Comparison of ENCODE assay signal across 8 mouse cellular contexts in the genomic region with DNA sequence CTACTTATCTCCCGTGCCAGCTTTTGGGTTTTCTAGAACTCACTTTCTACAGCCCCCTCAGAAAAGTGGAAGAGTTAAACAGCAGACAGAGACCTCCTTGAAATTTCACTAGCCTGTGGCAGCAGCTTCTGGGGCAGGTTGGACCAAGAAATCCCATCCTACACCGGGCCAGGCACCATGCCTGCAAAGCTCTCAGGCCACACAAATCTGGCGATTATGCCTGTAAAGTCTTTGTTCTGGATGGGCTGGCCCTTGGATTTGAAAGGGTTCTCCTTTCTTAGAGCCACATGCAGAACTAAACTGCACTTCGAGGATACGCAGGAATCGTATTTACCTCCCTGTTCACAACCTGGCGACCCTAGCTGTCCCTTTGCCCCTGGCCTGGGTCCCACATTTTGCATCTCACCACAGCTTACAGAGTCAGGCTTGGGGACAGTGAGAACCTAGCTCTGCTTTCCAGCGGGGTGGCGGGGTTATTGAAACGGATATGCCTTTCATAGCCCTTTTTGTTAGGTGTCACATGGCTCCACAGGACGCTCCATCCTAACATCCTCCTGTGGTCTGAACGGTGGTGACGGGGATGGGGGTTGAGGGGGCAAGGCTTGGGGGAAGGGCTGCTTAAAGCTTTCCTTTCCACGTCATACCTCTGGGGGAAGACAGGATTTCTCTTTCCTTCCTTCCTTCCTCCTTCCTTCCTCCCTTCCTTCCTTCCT.
DNase-seq lines count a peak whose midpoint lies in the region; ATAC-seq and TF ChIP-seq lines count a peak whose summit lies in the region.

No protein-coding gene starts in this region.

- 22% methylated on average over 14 of the region's 14 CpGs for WGBS in embryonic facial prominence, embryonic 15.5 days
- 26% methylated on average over 14 of the region's 14 CpGs for WGBS in hindbrain, embryonic 10.5 days
- 20% methylated on average over 14 of the region's 14 CpGs for WGBS in limb, embryonic 11.5 days
- 25% methylated on average over 14 of the region's 14 CpGs for WGBS in midbrain, postnatal 0 days

- H3K9me3 ChIP-seq in embryonic facial prominence, embryonic 15.5 days (replicated peaks) = no peaks in the 10 kb centered on the region
- no peaks in the 10 kb centered on the region for H3K9me3 ChIP-seq in hindbrain, embryonic 10.5 days
- no peaks in the 10 kb centered on the region for H3K9me3 ChIP-seq in limb, embryonic 11.5 days (ENCODE audit: control insufficient read depth, low read length)
- no peaks in the 10 kb centered on the region for H3K9me3 ChIP-seq in midbrain, postnatal 0 days (ENCODE audit: low read length)

- no peak overlapping the region for H3K9ac ChIP-seq in embryonic facial prominence, embryonic 15.5 days
- 0 out of 2 replicates have a peak overlapping the region, but pooled peaks have one; percentile 46 for H3K9ac ChIP-seq in limb, embryonic 11.5 days (ENCODE audit: low read length)
- no peak overlapping the region for H3K9ac ChIP-seq in midbrain, postnatal 0 days (replicated peaks; ENCODE audit: low read length, poor library complexity, severe bottlenecking)

- peak overlapping the region; percentile 68 for H3K4me2 ChIP-seq in embryonic facial prominence, embryonic 15.5 days (replicated peaks)
- H3K4me2 ChIP-seq in limb, embryonic 11.5 days (ENCODE audit: low read depth, severe bottlenecking) = peak overlapping the region; percentile 58
- peak overlapping the region; percentile 50 for H3K4me2 ChIP-seq in midbrain, postnatal 0 days (ENCODE audit: low read depth, low read length, poor library complexity, severe bottlenecking)

- no peak overlapping the region for H3K27ac ChIP-seq in embryonic facial prominence, embryonic 15.5 days (replicated peaks)
- H3K27ac ChIP-seq in hindbrain, embryonic 10.5 days = peak overlapping the region; percentile 85
- H3K27ac ChIP-seq in limb, embryonic 11.5 days (replicated peaks; ENCODE audit: low read depth, low read length) = no peak overlapping the region
- H3K27ac ChIP-seq in midbrain, postnatal 0 days (ENCODE audit: low read depth, low read length) = no peak overlapping the region

- peaks cover 6% of the 10 kb centered on the region for H3K4me1 ChIP-seq in embryonic facial prominence, embryonic 15.5 days
- peaks cover 8% of the 10 kb centered on the region for H3K4me1 ChIP-seq in hindbrain, embryonic 10.5 days (replicated peaks)
- H3K4me1 ChIP-seq in limb, embryonic 11.5 days (ENCODE audit: control insufficient read depth, insufficient read depth, low read length) = peaks cover 4% of the 10 kb centered on the region; the same call in 1 of the 2 replicates
- H3K4me1 ChIP-seq in midbrain, postnatal 0 days (ENCODE audit: insufficient read depth, low read length) = 0 out of 2 replicates have a peak, but pooled peaks cover 1% of the 10 kb centered on the region

- H3K36me3 ChIP-seq in embryonic facial prominence, embryonic 15.5 days = no peaks in the 10 kb centered on the region
- no peaks in the 10 kb centered on the region for H3K36me3 ChIP-seq in hindbrain, embryonic 10.5 days
- no peaks in the 10 kb centered on the region for H3K36me3 ChIP-seq in limb, embryonic 11.5 days (ENCODE audit: control insufficient read depth, insufficient read depth, low read length)
- no peaks in the 10 kb centered on the region for H3K36me3 ChIP-seq in midbrain, postnatal 0 days (ENCODE audit: insufficient read depth, low read length)

- no peak for TF ChIP-seq CTCF in midbrain, postnatal 0 days (IDR thresholded peaks at IDR 0.05)

- H3K27me3 ChIP-seq in embryonic facial prominence, embryonic 15.5 days = peaks cover 19% of the 10 kb centered on the region
- H3K27me3 ChIP-seq in hindbrain, embryonic 10.5 days (ENCODE audit: insufficient read depth, poor library complexity, severe bottlenecking) = peaks cover 44% of the 10 kb centered on the region
- peaks cover 8% of the 10 kb centered on the region; the same call in 1 of the 2 replicates for H3K27me3 ChIP-seq in limb, embryonic 11.5 days (ENCODE audit: control insufficient read depth, insufficient read depth, low read length)
- no peaks in the 10 kb centered on the region for H3K27me3 ChIP-seq in midbrain, postnatal 0 days (ENCODE audit: insufficient read depth, low read length)

- peak; percentile 12 for DNase-seq in urinary bladder, postnatal 14 days (ENCODE audit: low spot score)
- no peak for DNase-seq in urinary bladder, postnatal 25 days (ENCODE audit: low spot score)
- peak; percentile 53 for DNase-seq in hindbrain, embryonic 10.5 days (ENCODE audit: low spot score)
- peak; percentile 54 for DNase-seq in limb, embryonic 11.5 days (ENCODE audit: low spot score)
- DNase-seq in midbrain, postnatal 0 days (ENCODE audit: low spot score) = peak; percentile 28
- no peak for DNase-seq in spleen, postnatal 14 days (ENCODE audit: low spot score in 2 of 2)

- ATAC-seq in embryonic facial prominence, embryonic 15.5 days (ENCODE audit: insufficient number of reproducible peaks, low FRiP score, low TSS enrichment, low read depth) = peak; percentile 34; the same call in 1 of the 2 replicates
- ATAC-seq in limb, embryonic 11.5 days (ENCODE audit: insufficient number of reproducible peaks, low FRiP score, low TSS enrichment, low read depth) = no peak
- ATAC-seq in midbrain, postnatal 0 days (ENCODE audit: low FRiP score) = peak; percentile 63; the same call in 1 of the 2 replicates
- no peak for ATAC-seq in erythroid progenitor cell, adult 5-6 weeks (replicated peaks; ENCODE audit: low FRiP score, poor library complexity, severe bottlenecking)

- H3K4me3 ChIP-seq in embryonic facial prominence, embryonic 15.5 days (replicated peaks) = peak overlapping the region; percentile 35
- H3K4me3 ChIP-seq in hindbrain, embryonic 10.5 days = peak overlapping the region; percentile 51
- peak overlapping the region; percentile 11 for H3K4me3 ChIP-seq in limb, embryonic 11.5 days (ENCODE audit: low read depth, low read length)
- peak overlapping the region; percentile 30 for H3K4me3 ChIP-seq in midbrain, postnatal 0 days (ENCODE audit: low read depth, low read length)

Comparison
In these comparisons a context has a peak if more than half of its experiments do, and no peak if none do; other contexts are left out.
1. DNase-seq: peak in urinary bladder, postnatal 14 days (single experiment), hindbrain, embryonic 10.5 days (single experiment), limb, embryonic 11.5 days (single experiment) and midbrain, postnatal 0 days (single experiment); none in urinary bladder, postnatal 25 days (single experiment) and spleen, postnatal 14 days (0 of 2).
2. ATAC-seq: peak in embryonic facial prominence, embryonic 15.5 days (single experiment) and midbrain, postnatal 0 days (single experiment); none in limb, embryonic 11.5 days (single experiment) and erythroid progenitor cell, adult 5-6 weeks (single experiment).
3. Peak in every context shown above with its lines, with median percentiles within 50 percentile points of each other: H3K4me2 ChIP-seq and H3K4me3 ChIP-seq.